Mouse (Mus musculus) hindbrain, embryonic 12.5 days (tissue): ENCODE measurements around the gene Mfap4. TPM values are rescaled to one million over a fixed set of nuclear protein-coding genes. Genes with fewer than 3 reads are reported as not detected.

Source experiments
- ATAC-seq: fragments of 200-750 bp; cut with Nextera tagmentation; 2 replicates; pipeline ENCODE4 v1.8.0; 2017; ENCODE audit warnings: moderate TSS enrichment; ENCODE audit not compliant: low FRiP score
- H3K27ac ChIP-seq: fragments of 300-500 bp; sonication (generic); 2 replicates; pipeline ENCODE4 v1.5.1; 2016; ENCODE audit warnings: mild to moderate bottlenecking
- H3K27me3 ChIP-seq: fragments of 300-500 bp; sonication (generic); 2 replicates; pipeline ENCODE4 v1.6.1; 2016; ENCODE audit warnings: mild to moderate bottlenecking
- H3K36me3 ChIP-seq: fragments of 300-500 bp; sonication (generic); 2 replicates; pipeline ENCODE4 v1.6.1; 2016; ENCODE audit warnings: mild to moderate bottlenecking
- H3K4me1 ChIP-seq: fragments of 300-500 bp; sonication (generic); 2 replicates; pipeline ENCODE4 v1.6.1; 2016
- H3K4me2 ChIP-seq: fragments of 300-500 bp; sonication (generic); replicated peaks from 2 replicates; pipeline ENCODE4 v1.6.1; 2016; ENCODE audit warnings: mild to moderate bottlenecking
- H3K4me3 ChIP-seq: fragments of 300-500 bp; sonication (generic); 2 replicates; pipeline ENCODE4 v1.5.1; 2016; ENCODE audit warnings: mild to moderate bottlenecking
- H3K9ac ChIP-seq: fragments of 300-500 bp; sonication (generic); 2 replicates; pipeline ENCODE4 v1.6.1; 2016; ENCODE audit warnings: mild to moderate bottlenecking, moderate library complexity
- H3K9me3 ChIP-seq: fragments of 300-500 bp; sonication (generic); replicated peaks from 2 replicates; pipeline ENCODE4 v1.6.1; 2016; ENCODE audit warnings: mild to moderate bottlenecking
- WGBS: fragments of 180-500 bp; shearing (Covaris S2); methylation state at CpG from one replicate; pipeline ENCODE4 v1.1.7; 2016; 5-methylcytosine and 5-hydroxymethylcytosine counted together
- polyA plus RNA-seq: library from polyadenylated mRNA; unstranded; fragments of >200 nt; fragmentation: Nextera tagmentation; extraction: Ambion mirVana; gene quantifications from 2 replicates; pipeline ENCODE4 v1.2.1, GENCODE M21; 2016

Gene Mfap4
- polyA plus RNA-seq, 1 experiment from 2014 or later: 131 TPM

- no peak for ATAC-seq
- H3K27me3 ChIP-seq: no peaks in the 10 kb centered on the region
- H3K4me1 ChIP-seq: peaks cover 25% of the 10 kb centered on the region
- peaks cover 20% of the 10 kb centered on the region for H3K36me3 ChIP-seq
- WGBS: 96% methylated on average over 2 of the region's 2 CpGs
- no peak overlapping the region for H3K9ac ChIP-seq
- no peaks in the 10 kb centered on the region for H3K9me3 ChIP-seq
- no peak overlapping the region for H3K27ac ChIP-seq
- no peak overlapping the region for H3K4me2 ChIP-seq
- H3K4me3 ChIP-seq: no peak overlapping the region
Observed at GRCm38 (mm10) chr11:61495528-61495927, 10.3 kb downstream of the Mfap4 start.

GRCm38 (mm10) chr11:61497490-61497889 lies 12.3 kb downstream of the Mfap4 start:
- no peaks in the 10 kb centered on the region for H3K27me3 ChIP-seq
- H3K4me2 ChIP-seq: no peak overlapping the region
- H3K27ac ChIP-seq: no peak overlapping the region
- H3K9ac ChIP-seq: no peak overlapping the region
- no peak overlapping the region for H3K4me3 ChIP-seq
- H3K9me3 ChIP-seq: no peaks in the 10 kb centered on the region
- WGBS: 67% methylated on average over 1 of the region's 1 CpGs
- no peak for ATAC-seq
- H3K36me3 ChIP-seq: peaks cover 2% of the 10 kb centered on the region; the same call in 1 of the 2 replicates
- H3K4me1 ChIP-seq: peaks cover 12% of the 10 kb centered on the region

GRCm38 (mm10) chr11:61498736-61499504 lies 13.7 kb downstream of the Mfap4 start:
- no peak for ATAC-seq
- no peaks in the 10 kb centered on the region for H3K9me3 ChIP-seq

GRCm38 (mm10) chr11:61503933-61504332 lies 18.7 kb downstream of the Mfap4 start:
- Histone ChIP-seq H3K27me3 (no peaks in the 10 kb centered on the region), H3K4me1 (peaks cover 16% of the 10 kb centered on the region), H3K9ac (no peak overlapping the region), H3K9me3 (no peaks in the 10 kb centered on the region), H3K4me2 (peak overlapping the region; percentile 69), H3K27ac (peak overlapping the region; percentile 82), H3K36me3 (0 out of 2 replicates have a peak, but pooled peaks cover 2% of the 10 kb centered on the region), H3K4me3 (no peak overlapping the region)
- 65% methylated on average over 8 of the region's 8 CpGs for WGBS
- no peak for ATAC-seq

More at GRCm38 (mm10) chr11:61498736-61499504, 13.7 kb downstream of the Mfap4 start:
- Histone ChIP-seq H3K4me3 (no peak overlapping the region), H3K36me3 (no peaks in the 10 kb centered on the region), H3K27ac (no peak overlapping the region), H3K9ac (no peak overlapping the region), H3K4me2 (no peak overlapping the region), H3K4me1 (0 out of 2 replicates have a peak, but pooled peaks cover 3% of the 10 kb centered on the region), H3K27me3 (no peaks in the 10 kb centered on the region)
- 77% methylated on average over 6 of the region's 6 CpGs for WGBS

GRCm38 (mm10) chr11:61504713-61505257 lies 19.6 kb downstream of the Mfap4 start, which contains the start of gene B9d1:
Gene B9d1 (plus strand): TSS chr11:61505144.
- Histone ChIP-seq H3K9me3 (no peaks in the 10 kb centered on the region), H3K27ac (peak within 1 kb of the TSS; percentile 82), H3K4me2 (peak within 1 kb of the TSS; percentile 69), H3K27me3 (no peaks in the 10 kb centered on the region), H3K4me1 (peaks cover 16% of the 10 kb centered on the region), H3K9ac (peak within 1 kb of the TSS; percentile 59), H3K36me3 (peaks cover 10% of the 10 kb centered on the region; the same call in 1 of the 2 replicates), H3K4me3 (peak within 1 kb of the TSS; percentile 48)
- under 1% methylated on average over 39 of the region's 39 CpGs for WGBS
- ATAC-seq: peak; percentile 91

- no peaks in the 10 kb centered on the region for H3K9me3 ChIP-seq
- no peaks in the 10 kb centered on the region for H3K27me3 ChIP-seq
- H3K27ac ChIP-seq: no peak overlapping the region
- no peak overlapping the region for H3K4me3 ChIP-seq
- no peak overlapping the region for H3K4me2 ChIP-seq
- 36% methylated on average over 3 of the region's 3 CpGs for WGBS
- no peak overlapping the region for H3K9ac ChIP-seq
- no peak for ATAC-seq
- H3K36me3 ChIP-seq: peaks cover 71% of the 10 kb centered on the region
- H3K4me1 ChIP-seq: no peaks in the 10 kb centered on the region
Observed at GRCm38 (mm10) chr11:61514953-61515352, 29.7 kb downstream of the Mfap4 start.

GRCm38 (mm10) chr11:61517971-61518370 lies 32.7 kb downstream of the Mfap4 start:
- H3K36me3 ChIP-seq: peaks cover 70% of the 10 kb centered on the region
- 96% methylated on average over 1 of the region's 1 CpGs for WGBS
- H3K27ac ChIP-seq: no peak overlapping the region

GRCm38 (mm10) chr11:61518871-61519270 lies 33.6 kb downstream of the Mfap4 start:
- H3K27ac ChIP-seq: no peak overlapping the region
- H3K4me1 ChIP-seq: no peaks in the 10 kb centered on the region
- no peaks in the 10 kb centered on the region for H3K27me3 ChIP-seq
- H3K9ac ChIP-seq: no peak overlapping the region
- WGBS: 97% methylated on average over 3 of the region's 3 CpGs
- no peak for ATAC-seq
- no peak overlapping the region for H3K4me3 ChIP-seq
- H3K4me2 ChIP-seq: no peak overlapping the region
- peaks cover 65% of the 10 kb centered on the region for H3K36me3 ChIP-seq
- no peaks in the 10 kb centered on the region for H3K9me3 ChIP-seq

More at GRCm38 (mm10) chr11:61517971-61518370, 32.7 kb downstream of the Mfap4 start:
- no peaks in the 10 kb centered on the region for H3K27me3 ChIP-seq
- H3K4me1 ChIP-seq: no peaks in the 10 kb centered on the region
- ATAC-seq: no peak
- H3K9ac ChIP-seq: no peak overlapping the region
- no peak overlapping the region for H3K4me2 ChIP-seq
- H3K9me3 ChIP-seq: no peaks in the 10 kb centered on the region
- no peak overlapping the region for H3K4me3 ChIP-seq

GRCm38 (mm10) chr11:61519484-61520107 lies 34.4 kb downstream of the Mfap4 start:
- Histone ChIP-seq H3K27me3 (no peaks in the 10 kb centered on the region), H3K9me3 (no peaks in the 10 kb centered on the region), H3K4me3 (no peak overlapping the region), H3K27ac (no peak overlapping the region), H3K4me1 (no peaks in the 10 kb centered on the region), H3K4me2 (no peak overlapping the region), H3K9ac (no peak overlapping the region), H3K36me3 (peaks cover 61% of the 10 kb centered on the region)
- no peak for ATAC-seq
- WGBS: 95% methylated on average over 3 of the region's 3 CpGs

- Histone ChIP-seq H3K27ac (no peak overlapping the region), H3K9me3 (no peaks in the 10 kb centered on the region), H3K4me2 (no peak overlapping the region), H3K4me3 (no peak overlapping the region), H3K27me3 (no peaks in the 10 kb centered on the region), H3K4me1 (peaks cover 11% of the 10 kb centered on the region), H3K9ac (no peak overlapping the region), H3K36me3 (peaks cover 16% of the 10 kb centered on the region; the same call in 1 of the 2 replicates)
- ATAC-seq: no peak
- 96% methylated on average over 1 of the region's 1 CpGs for WGBS
Observed at GRCm38 (mm10) chr11:61526872-61527271, 41.6 kb downstream of the Mfap4 start.

GRCm38 (mm10) chr11:61529268-61529713 lies 44.1 kb downstream of the Mfap4 start:
- no peak overlapping the region for H3K27ac ChIP-seq
- no peaks in the 10 kb centered on the region for H3K27me3 ChIP-seq
- H3K4me2 ChIP-seq: no peak overlapping the region
- H3K4me3 ChIP-seq: no peak overlapping the region
- H3K4me1 ChIP-seq: peaks cover 11% of the 10 kb centered on the region
- 0 out of 2 replicates have a peak, but pooled peaks cover 15% of the 10 kb centered on the region for H3K36me3 ChIP-seq
- ATAC-seq: no peak
- H3K9me3 ChIP-seq: no peaks in the 10 kb centered on the region
- 29% methylated on average over 4 of the region's 4 CpGs for WGBS
- no peak overlapping the region for H3K9ac ChIP-seq

- 87% methylated on average over 2 of the region's 2 CpGs for WGBS
- no peak for ATAC-seq
- H3K4me3 ChIP-seq: no peak overlapping the region
- no peak overlapping the region for H3K27ac ChIP-seq
- H3K4me2 ChIP-seq: no peak overlapping the region
- H3K27me3 ChIP-seq: no peaks in the 10 kb centered on the region
- H3K4me1 ChIP-seq: peaks cover 11% of the 10 kb centered on the region
- H3K36me3 ChIP-seq: peaks cover 21% of the 10 kb centered on the region; the same call in 1 of the 2 replicates
- H3K9ac ChIP-seq: no peak overlapping the region
- H3K9me3 ChIP-seq: no peaks in the 10 kb centered on the region
Observed at GRCm38 (mm10) chr11:61532820-61533219, 47.6 kb downstream of the Mfap4 start.
